Mouse (Mus musculus) ES-E14 (cell line): ENCODE data around the gene Cftr. TPM values are rescaled to one million over a fixed set of nuclear protein-coding genes. Genes with fewer than 3 reads are reported as not detected.

Experiments used
- DNase-seq: peaks from one replicate; pipeline ENCODE4 v3.0.0-alpha.2; 2013; ENCODE audit warnings: low read depth, low spot score
- H3K27ac ChIP-seq: 2 replicates; pipeline ENCODE4 v1.5.1; 2012; ENCODE audit warnings: low read depth, mild to moderate bottlenecking, low read length, moderate library complexity, mixed read lengths; ENCODE audit not compliant: poor library complexity, insufficient read depth, severe bottlenecking
- H3K36me3 ChIP-seq: 2 replicates; pipeline ENCODE4 v1.6.1; 2012; ENCODE audit warnings: mild to moderate bottlenecking, low read length, moderate library complexity, mixed read lengths; ENCODE audit not compliant: control insufficient read depth, poor library complexity, insufficient read depth, severe bottlenecking
- H3K4me1 ChIP-seq, 2 experiments: fragments of 150-350 bp in 1 of 2; sonication (generic) in 1 of 2; 2 replicates each; pipeline ENCODE4 v1.6.1; 2012; ENCODE audit warnings: low read length in 2 of 2, mild to moderate bottlenecking in 1 of 2, mixed read lengths in 1 of 2; ENCODE audit not compliant: control insufficient read depth in 2 of 2, insufficient read depth in 2 of 2, poor library complexity in 1 of 2
- H3K4me3 ChIP-seq, 2 experiments: fragments of 150-350 bp in 1 of 2; sonication (generic) in 1 of 2; 2 replicates each; pipeline ENCODE4 v1.5.1; 2012; ENCODE audit warnings: low read length in 2 of 2, low read depth in 1 of 2, mild to moderate bottlenecking in 1 of 2, mixed read lengths in 1 of 2; ENCODE audit not compliant: insufficient read depth in 1 of 2, poor library complexity in 1 of 2, severe bottlenecking in 1 of 2
- H3K9ac ChIP-seq: 2 replicates; pipeline ENCODE4 v1.6.1; 2012; ENCODE audit warnings: low read depth, mild to moderate bottlenecking, low read length, mixed read lengths; ENCODE audit not compliant: poor library complexity, insufficient read depth, severe bottlenecking
- H3K9me3 ChIP-seq: fragments of 150-350 bp; sonication (generic); 2 replicates; pipeline ENCODE4 v1.6.1; 2012; ENCODE audit warnings: low read depth, mild to moderate bottlenecking, low read length; ENCODE audit not compliant: control insufficient read depth, insufficient read depth
- CHD2 ChIP-seq: IDR thresholded peaks from 2 replicates; pipeline ENCODE4 v1.6.1; 2014; ENCODE audit warnings: mild to moderate bottlenecking, low read depth, low read length, inconsistent platforms
- HCFC1 ChIP-seq: IDR thresholded peaks from 2 replicates; pipeline ENCODE4 v1.6.1; 2012; ENCODE audit warnings: low read length, inconsistent platforms, borderline replicate concordance; ENCODE audit not compliant: insufficient read depth
- MAFK ChIP-seq: IDR thresholded peaks from 2 replicates; pipeline ENCODE4 v1.6.1; 2014; ENCODE audit warnings: mild to moderate bottlenecking, low read depth, low read length, inconsistent platforms; ENCODE audit not compliant: insufficient read depth
- ZC3H11A ChIP-seq: IDR thresholded peaks from 2 replicates; pipeline ENCODE4 v1.6.1; 2012; ENCODE audit warnings: low read depth, mild to moderate bottlenecking, inconsistent platforms, low read length, borderline replicate concordance
- ZNF384 ChIP-seq: IDR thresholded peaks from 2 replicates; pipeline ENCODE4 v1.6.1; 2012; ENCODE audit warnings: low read depth, low read length, inconsistent platforms
- in situ Hi-C, 2 experiments: fragments of 600-800 bp; cut with MboI; formaldehyde crosslinking; loops; one replicate each; pipeline ENCODE4 v1.15.1; 2025; ENCODE audit warnings: low sequenced_read_pairs in 2 of 2, inconsistent platforms in 1 of 2; ENCODE audit not compliant: unreplicated experiment in 2 of 2
- total RNA-seq: library from RNA; depleted of rRNA; stranded (reverse); fragments of 300-350 nt; gene quantifications from 2 replicates; pipeline ENCODE4 v1.2.3, GENCODE M21; 2012

The Cftr gene
- total RNA-seq, 1 experiment = 0.27 TPM

- TF ChIP-seq ZNF384 (no peak), CHD2 (no peak), MAFK (no peak), ZC3H11A (no peak), HCFC1 (no peak)
- in situ Hi-C loops = no loop called here
- Histone ChIP-seq H3K9ac (no peak overlapping the region), H3K4me3 (no peak overlapping the region), H3K9me3 (no peaks in the 10 kb centered on the region), H3K27ac (no peak overlapping the region), H3K36me3 (no peaks in the 10 kb centered on the region), H3K4me1 (no peaks in the 10 kb centered on the region)
- DNase-seq = no peak
Observed at GRCm38 (mm10) chr6:18247891-18248463, 77.5 kb downstream of the Cftr start.

DNA sequence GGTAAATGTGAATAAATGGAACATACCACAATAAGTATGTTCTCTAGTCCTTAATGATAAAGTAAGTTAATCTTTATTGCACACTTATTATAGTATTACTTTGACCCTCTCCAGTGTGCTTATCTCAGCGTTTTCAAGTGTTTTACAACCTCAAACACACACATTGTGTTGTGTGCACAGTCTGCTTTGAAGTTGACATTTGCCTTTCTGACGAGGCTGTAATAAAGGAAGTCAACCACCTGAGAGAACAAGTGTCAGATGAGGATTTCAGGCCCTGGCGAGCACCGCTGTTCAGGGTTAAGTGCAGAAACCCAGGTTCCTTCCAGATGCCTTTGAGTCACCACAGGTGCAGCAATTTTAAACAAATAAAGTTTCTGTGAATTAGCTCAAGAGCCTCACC, 78.0 kb downstream of the Cftr start:
- no peak for TF ChIP-seq ZNF384
- TF ChIP-seq ZC3H11A = no peak
- TF ChIP-seq HCFC1 = no peak
- no peak for TF ChIP-seq MAFK
- TF ChIP-seq CHD2 = no peak
- in situ Hi-C loops = no loop called here
- Histone ChIP-seq H3K36me3 (no peaks in the 10 kb centered on the region), H3K9me3 (no peaks in the 10 kb centered on the region), H3K27ac (no peak overlapping the region), H3K9ac (no peak overlapping the region), H3K4me1 (no peaks in the 10 kb centered on the region), H3K4me3 (no peak overlapping the region)
- no peak for DNase-seq

DNA sequence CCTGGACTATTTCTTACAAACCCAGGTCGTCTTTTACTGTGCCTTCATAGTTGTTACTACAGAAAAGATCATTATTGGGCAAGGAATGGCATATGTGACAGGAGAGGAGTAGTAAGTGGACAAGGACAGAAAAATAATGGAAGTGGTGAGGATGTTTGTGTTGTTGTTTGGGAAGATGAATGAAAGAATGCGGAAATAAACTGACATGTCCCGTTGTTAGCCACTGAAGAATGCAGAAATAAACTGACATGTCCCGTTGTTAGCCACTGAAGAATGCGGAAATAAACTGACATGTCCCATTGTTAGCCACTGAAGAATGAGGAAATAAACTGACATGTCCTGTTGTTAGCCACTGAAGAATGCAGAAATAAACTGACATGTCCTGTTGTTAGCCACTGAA, 84.1 kb downstream of the Cftr start:
- H3K4me3 ChIP-seq = no peak overlapping the region
- no peaks in the 10 kb centered on the region for H3K36me3 ChIP-seq
- TF ChIP-seq ZC3H11A (no peak), ZNF384 (no peak), HCFC1 (no peak), CHD2 (no peak), MAFK (no peak)
- in situ Hi-C loops = no loop called here
- H3K4me1 ChIP-seq = no peaks in the 10 kb centered on the region
- H3K9ac ChIP-seq = no peak overlapping the region
- no peak overlapping the region for H3K27ac ChIP-seq
- DNase-seq = no peak
- no peaks in the 10 kb centered on the region for H3K9me3 ChIP-seq

- no peak overlapping the region for H3K9ac ChIP-seq
- in situ Hi-C loops = no loop called here
- TF ChIP-seq ZC3H11A (no peak), ZNF384 (no peak), CHD2 (no peak), HCFC1 (no peak), MAFK (no peak)
- no peak overlapping the region for H3K4me3 ChIP-seq
- H3K4me1 ChIP-seq = no peaks in the 10 kb centered on the region
- no peaks in the 10 kb centered on the region for H3K9me3 ChIP-seq
- no peak for DNase-seq
- H3K36me3 ChIP-seq = no peaks in the 10 kb centered on the region
- no peak overlapping the region for H3K27ac ChIP-seq
Observed at GRCm38 (mm10) chr6:18270983-18271382, 100.5 kb downstream of the Cftr start.

- Histone ChIP-seq H3K4me3 (no peak overlapping the region), H3K27ac (no peak overlapping the region), H3K9ac (no peak overlapping the region), H3K9me3 (no peaks in the 10 kb centered on the region), H3K4me1 (no peaks in the 10 kb centered on the region), H3K36me3 (no peaks in the 10 kb centered on the region)
- TF ChIP-seq ZNF384 (no peak), HCFC1 (no peak), CHD2 (no peak), ZC3H11A (no peak), MAFK (no peak)
- DNase-seq = no peak
- in situ Hi-C loops = no loop called here
Observed at GRCm38 (mm10) chr6:18300781-18301180, 130.3 kb downstream of the Cftr start.
